Mouse (Mus musculus) heart, embryonic 16.5 days (tissue): ENCODE measurements around the gene Dnase2b. TPM values are rescaled to one million over a fixed set of nuclear protein-coding genes. Genes with fewer than 3 reads are reported as not detected.

Experiments
- ATAC-seq: fragments of 200-750 bp; cut with Nextera tagmentation; replicated peaks from 2 replicates; pipeline ENCODE4 v1.8.0; 2017; ENCODE audit warnings: moderate number of reproducible peaks; ENCODE audit not compliant: insufficient read depth, low FRiP score; ENCODE audit errors: extremely low read depth
- H3K27ac ChIP-seq: fragments of 300-500 bp; sonication (generic); 2 replicates; pipeline ENCODE4 v1.5.1; 2014; ENCODE audit warnings: mild to moderate bottlenecking, low read length, control low read depth, moderate library complexity
- H3K27me3 ChIP-seq: fragments of 300-500 bp; sonication (generic); 2 replicates; pipeline ENCODE4 v1.6.1; 2014; ENCODE audit warnings: low read length, mixed read lengths; ENCODE audit not compliant: control insufficient read depth, insufficient read depth
- H3K36me3 ChIP-seq: fragments of 300-500 bp; sonication (generic); 2 replicates; pipeline ENCODE4 v1.6.1; 2014; ENCODE audit not compliant: control insufficient read depth, insufficient read depth
- H3K4me1 ChIP-seq: fragments of 300-500 bp; sonication (generic); 2 replicates; pipeline ENCODE4 v1.6.1; 2014; ENCODE audit warnings: low read length, mixed read lengths; ENCODE audit not compliant: control insufficient read depth, insufficient read depth
- H3K4me2 ChIP-seq: fragments of 300-500 bp; sonication (generic); 2 replicates; pipeline ENCODE4 v1.6.1; 2014; ENCODE audit warnings: low read depth, mild to moderate bottlenecking, control low read depth, low read length
- H3K4me3 ChIP-seq: fragments of 300-500 bp; sonication (generic); 2 replicates; pipeline ENCODE4 v1.5.1; 2014; ENCODE audit warnings: mild to moderate bottlenecking, control low read depth, low read length
- H3K9ac ChIP-seq: fragments of 300-500 bp; sonication (generic); 2 replicates; pipeline ENCODE4 v1.6.1; 2014; ENCODE audit warnings: low read length, control low read depth
- H3K9me3 ChIP-seq: fragments of 300-500 bp; sonication (generic); replicated peaks from 2 replicates; pipeline ENCODE4 v1.6.1; 2016; ENCODE audit warnings: low read length; ENCODE audit not compliant: control insufficient read depth
- whole genome bisulfite sequencing: fragments of 180-500 bp; shearing (Covaris S2); extraction: QIAGEN DNeasy Blood & Tissue Kit; methylation state at CpG from one replicate; pipeline ENCODE4 v1.1.7; 2014; 5-methylcytosine and 5-hydroxymethylcytosine counted together
- polyA plus RNA-seq: library from polyadenylated mRNA; unstranded; fragments of >200 nt; fragmentation: Nextera tagmentation; extraction: Ambion mirVana; gene quantifications from 2 replicates; pipeline ENCODE4 v1.2.1, GENCODE M21; 2015

The Dnase2b gene
- polyA plus RNA-seq, 1 experiment from 2014 or later: not detected

GRCm38 (mm10) chr3:146604647-146605046 is 10.7 kb downstream of the Dnase2b start:
- WGBS: 55% methylated on average over 9 of the region's 9 CpGs
- Histone ChIP-seq H3K36me3 (no peaks in the 10 kb centered on the region), H3K9me3 (no peaks in the 10 kb centered on the region), H3K27ac (no peak overlapping the region), H3K4me3 (no peak overlapping the region), H3K4me2 (no peak overlapping the region), H3K9ac (no peak overlapping the region), H3K4me1 (peaks cover 19% of the 10 kb centered on the region), H3K27me3 (no peaks in the 10 kb centered on the region)
- ATAC-seq: no peak

GRCm38 (mm10) chr3:146602531-146602930 is 12.9 kb downstream of the Dnase2b start:
- 91% methylated on average over 3 of the region's 3 CpGs for WGBS
- Histone ChIP-seq H3K4me2 (no peak overlapping the region), H3K4me3 (no peak overlapping the region), H3K36me3 (no peaks in the 10 kb centered on the region), H3K4me1 (peaks cover 19% of the 10 kb centered on the region), H3K9me3 (no peaks in the 10 kb centered on the region), H3K9ac (no peak overlapping the region), H3K27ac (no peak overlapping the region), H3K27me3 (no peaks in the 10 kb centered on the region)
- ATAC-seq: no peak

DNA sequence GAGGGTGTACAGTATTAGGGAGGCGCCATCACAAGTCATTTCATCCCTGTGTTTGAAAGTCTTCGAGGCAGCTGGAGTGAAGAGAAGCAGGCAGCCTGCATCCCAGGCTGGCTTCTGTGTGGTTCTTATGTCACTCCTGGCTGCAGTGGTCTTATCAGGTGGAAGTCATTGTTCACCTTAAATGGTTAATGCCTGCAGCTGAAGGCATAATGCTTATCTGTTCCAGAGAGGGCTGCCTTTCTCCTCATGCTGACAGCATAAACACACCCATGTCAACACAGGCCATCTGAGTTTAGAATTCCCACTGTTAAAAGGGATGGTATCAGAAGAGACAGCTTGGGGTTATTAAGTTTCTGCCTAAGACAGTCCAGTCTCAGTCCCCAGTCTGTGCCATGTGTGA is 14.2 kb downstream of the Dnase2b start:
- H3K27me3 ChIP-seq: no peaks in the 10 kb centered on the region
- H3K9me3 ChIP-seq: no peaks in the 10 kb centered on the region
- H3K9ac ChIP-seq: no peak overlapping the region
- no peak overlapping the region for H3K4me2 ChIP-seq
- ATAC-seq: peak; percentile 66; the same call in 1 of the 2 replicates
- no peaks in the 10 kb centered on the region for H3K36me3 ChIP-seq
- peaks cover 19% of the 10 kb centered on the region for H3K4me1 ChIP-seq
- peak overlapping the region; percentile 43; the same call in 1 of the 2 replicates for H3K27ac ChIP-seq
- no peak overlapping the region for H3K4me3 ChIP-seq
- WGBS: 39% methylated on average over 2 of the region's 2 CpGs

DNA sequence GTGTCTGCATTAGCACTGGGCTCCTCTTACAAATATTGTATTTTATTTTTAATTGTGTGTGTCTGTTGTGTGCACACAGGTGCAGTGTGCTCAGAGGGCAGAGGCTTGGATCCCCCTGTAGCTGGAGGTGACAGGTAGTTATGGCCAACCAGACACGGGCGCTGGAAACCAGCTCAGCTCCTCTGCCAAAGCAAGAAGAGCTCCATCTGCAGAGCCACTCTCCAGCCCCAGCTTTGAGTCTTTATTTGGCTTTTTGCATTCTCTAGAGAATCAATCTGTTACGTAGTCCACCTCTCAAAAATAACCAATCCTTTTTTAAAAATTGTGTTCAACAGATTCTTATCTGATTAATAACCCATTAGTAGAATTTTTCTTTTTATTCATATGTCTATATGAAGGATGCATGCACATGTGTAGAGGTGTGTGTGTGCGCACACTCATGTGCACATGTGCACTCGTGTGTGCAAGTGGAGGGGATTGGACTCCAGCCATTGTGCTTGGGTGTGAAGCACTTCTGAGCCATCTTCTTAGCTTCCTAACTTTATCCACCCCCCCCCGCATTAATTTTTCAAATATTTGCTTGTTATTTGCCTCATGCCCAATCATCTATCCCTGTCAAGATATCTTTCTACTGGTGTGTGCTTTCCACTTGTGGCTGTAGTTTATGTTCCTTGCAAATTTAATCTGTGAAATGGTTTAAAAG is 16.0 kb downstream of the Dnase2b start:
- H3K9me3 ChIP-seq: no peaks in the 10 kb centered on the region
- no peak overlapping the region for H3K4me3 ChIP-seq
- H3K36me3 ChIP-seq: no peaks in the 10 kb centered on the region
- H3K27me3 ChIP-seq: no peaks in the 10 kb centered on the region
- 80% methylated on average over 6 of the region's 6 CpGs for WGBS
- no peak overlapping the region for H3K9ac ChIP-seq
- H3K27ac ChIP-seq: no peak overlapping the region
- peaks cover 18% of the 10 kb centered on the region for H3K4me1 ChIP-seq
- H3K4me2 ChIP-seq: no peak overlapping the region
- no peak for ATAC-seq

DNA sequence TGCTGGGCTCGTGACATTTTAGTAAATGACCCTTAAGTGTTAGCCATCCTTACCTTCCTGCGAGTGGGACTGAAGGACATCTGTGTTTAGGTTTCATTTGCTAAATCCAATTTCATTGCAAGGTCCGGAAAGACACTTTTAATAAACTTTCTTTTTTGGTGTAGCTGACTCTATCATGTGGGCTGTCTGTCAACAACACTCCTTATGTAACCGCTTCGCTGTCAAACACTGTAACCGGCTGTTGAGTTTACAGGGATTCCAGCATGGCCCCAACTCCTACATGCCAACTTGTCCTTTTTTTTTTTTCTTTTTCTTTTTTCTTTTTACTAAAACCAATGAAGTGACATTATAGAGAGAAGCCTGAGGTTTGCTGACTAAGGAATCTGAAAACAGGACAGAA is 17.0 kb downstream of the Dnase2b start:
- Histone ChIP-seq H3K9ac (no peak overlapping the region), H3K4me1 (peaks cover 18% of the 10 kb centered on the region), H3K4me3 (no peak overlapping the region), H3K27ac (no peak overlapping the region), H3K36me3 (no peaks in the 10 kb centered on the region), H3K27me3 (no peaks in the 10 kb centered on the region), H3K9me3 (no peaks in the 10 kb centered on the region), H3K4me2 (no peak overlapping the region)
- 64% methylated on average over 6 of the region's 6 CpGs for WGBS
- no peak for ATAC-seq

DNA sequence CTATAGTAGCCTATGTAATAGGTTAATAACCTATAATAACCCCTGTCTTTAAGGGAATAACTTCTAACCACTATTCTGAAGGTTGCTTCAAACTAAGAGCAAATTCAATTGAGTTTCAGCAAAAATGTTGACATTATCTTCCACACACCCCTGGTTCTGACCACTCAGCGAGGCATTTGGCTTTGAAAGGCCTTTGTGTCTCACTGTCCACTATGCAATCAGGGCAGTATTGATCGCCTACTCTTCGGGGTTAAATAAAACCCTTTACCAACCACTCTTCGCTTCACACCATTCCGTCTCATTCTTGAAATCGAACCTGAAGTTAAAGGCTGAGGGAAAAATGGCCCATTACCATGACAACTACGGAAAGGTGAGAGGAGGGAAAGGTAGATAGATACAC is 18.5 kb downstream of the Dnase2b start:
- no peaks in the 10 kb centered on the region for H3K36me3 ChIP-seq
- H3K9me3 ChIP-seq: no peaks in the 10 kb centered on the region
- peaks cover 13% of the 10 kb centered on the region for H3K4me1 ChIP-seq
- H3K27ac ChIP-seq: no peak overlapping the region
- ATAC-seq: no peak
- H3K27me3 ChIP-seq: no peaks in the 10 kb centered on the region
- H3K4me2 ChIP-seq: no peak overlapping the region
- no peak overlapping the region for H3K4me3 ChIP-seq
- H3K9ac ChIP-seq: no peak overlapping the region
- WGBS: 87% methylated on average over 7 of the region's 7 CpGs

- Histone ChIP-seq H3K27me3 (no peaks in the 10 kb centered on the region), H3K9ac (no peak overlapping the region), H3K4me3 (no peak overlapping the region), H3K4me2 (no peak overlapping the region), H3K9me3 (no peaks in the 10 kb centered on the region), H3K4me1 (peaks cover 9% of the 10 kb centered on the region), H3K36me3 (no peaks in the 10 kb centered on the region), H3K27ac (no peak overlapping the region)
- ATAC-seq: no peak
- WGBS: 87% methylated on average over 8 of the region's 8 CpGs
Measured at GRCm38 (mm10) chr3:146596387-146596786, 19.0 kb downstream of the Dnase2b start.

GRCm38 (mm10) chr3:146595440-146595839 is 20.0 kb downstream of the Dnase2b start:
- Histone ChIP-seq H3K4me1 (no peaks in the 10 kb centered on the region), H3K27me3 (no peaks in the 10 kb centered on the region), H3K9ac (no peak overlapping the region), H3K27ac (no peak overlapping the region), H3K36me3 (no peaks in the 10 kb centered on the region), H3K9me3 (no peaks in the 10 kb centered on the region), H3K4me2 (no peak overlapping the region), H3K4me3 (no peak overlapping the region)
- WGBS: 63% methylated on average over 6 of the region's 6 CpGs
- no peak for ATAC-seq

GRCm38 (mm10) chr3:146591601-146592000 is 23.8 kb downstream of the Dnase2b start:
- Histone ChIP-seq H3K9ac (no peak overlapping the region), H3K4me3 (no peak overlapping the region), H3K27me3 (no peaks in the 10 kb centered on the region), H3K9me3 (no peaks in the 10 kb centered on the region), H3K4me2 (no peak overlapping the region), H3K36me3 (no peaks in the 10 kb centered on the region), H3K27ac (no peak overlapping the region), H3K4me1 (no peaks in the 10 kb centered on the region)
- 69% methylated on average over 2 of the region's 2 CpGs for WGBS
- no peak for ATAC-seq
